Mouse (Mus musculus) kidney, adult 2 months (tissue): ENCODE data around the gene Fbxw11.

Source experiments
- CTCF ChIP-seq: fragments of 200-500 bp; conservative IDR thresholded peaks from 2 replicates; pipeline ENCODE4 v1.5.1; 2011; ENCODE audit warnings: low read depth, mild to moderate bottlenecking, control low read depth, low read length, moderate library complexity, mixed read lengths; ENCODE audit not compliant: insufficient read depth, insufficient read length
- POLR2A ChIP-seq: fragments of 200-500 bp; IDR thresholded peaks from one replicate; pipeline ENCODE4 v1.6.1; 2011; ENCODE audit warnings: low read depth, low read length, control low read depth

- no peak for TF ChIP-seq POLR2A
- no peak for TF ChIP-seq CTCF
Observed at GRCm38 (mm10) chr11:32708739-32709501, 66.4 kb downstream of the Fbxw11 start.
